Mouse (Mus musculus) embryo, embryonic 11.5 days (tissue): Measurements from ENCODE around the gene Dpy19l2.
A peak's percentile ranks its signal among the peaks of the same experiment; 100 is the strongest.
"Not testable (repeated sequence)": the region's sequence is repeated elsewhere in the genome, so short reads cannot be mapped to it uniquely, and the experiment has no call there.

Experiments used
- DNase-seq: peaks from one replicate; pipeline ENCODE4 v3.0.0-alpha.2; 2012; ENCODE audit warnings: low read depth, low spot score

Dpy19l2 gene

GRCm38 (mm10) chr9:24695700-24696404 is at the start of gene Dpy19l2:
Gene Dpy19l2, minus strand, starts transcription at chr9:24696293.
- DNase-seq = peak; percentile 31

- no peak for DNase-seq
These were observed 48.9 kb upstream of the Dpy19l2 start for GRCm38 (mm10) chr9:24744958-24745357.

GRCm38 (mm10) chr9:24701246-24701645 is 5.2 kb upstream of the Dpy19l2 start:
- no peak for DNase-seq

GRCm38 (mm10) chr9:24696405-24696778 is 299 bp upstream of the Dpy19l2 start:
- DNase-seq = no peak

- DNase-seq = not testable (repeated sequence)
These were observed 58.8 kb downstream of the Dpy19l2 start for GRCm38 (mm10) chr9:24637341-24637740.

GRCm38 (mm10) chr9:24624896-24625295 is 71.2 kb downstream of the Dpy19l2 start, which contains the start of gene Cypt4:
Gene Cypt4, plus strand, starts transcription at chr9:24625196.
- no peak for DNase-seq

- DNase-seq = no peak
These were observed 157.9 kb downstream of the Dpy19l2 start for GRCm38 (mm10) chr9:24538159-24538558.

GRCm38 (mm10) chr9:24516575-24517139 is 179.4 kb downstream of the Dpy19l2 start:
- peak; percentile 40 for DNase-seq

GRCm38 (mm10) chr9:24514078-24514469 is 182.0 kb downstream of the Dpy19l2 start:
- DNase-seq = no peak

- DNase-seq = no peak
These were observed 182.6 kb downstream of the Dpy19l2 start for GRCm38 (mm10) chr9:24513290-24514077.

- no peak for DNase-seq
These were observed 184.0 kb downstream of the Dpy19l2 start for GRCm38 (mm10) chr9:24512121-24512539.

GRCm38 (mm10) chr9:24511371-24512120 is 184.5 kb downstream of the Dpy19l2 start:
- no peak for DNase-seq

GRCm38 (mm10) chr9:24508880-24509279 is 187.2 kb downstream of the Dpy19l2 start:
- no peak for DNase-seq
